Mouse (Mus musculus): Measurements from ENCODE around the gene Ccdc8.

- TF ChIP-seq CTCF (IDR thresholded peaks at IDR 0.05; ENCODE audit: low read depth): peak; percentile 99
- TF ChIP-seq EP300 (IDR thresholded peaks at IDR 0.05; ENCODE audit: low read depth): no peak
Measured at GRCm38 (mm10) chr7:16999650-17000049, 7.1 kb downstream of the Ccdc8 start.

Measured in liver, postnatal 0 days (tissue).